Mouse (Mus musculus) lung, adult 2 months (tissue): ENCODE data around the gene Txlng. TPM values are rescaled to one million over a fixed set of nuclear protein-coding genes. Genes with fewer than 3 reads are reported as not detected.

Source experiments
- DNase-seq: peaks from one replicate; pipeline ENCODE4 v3.0.0; 2022
- H3K4me1 ChIP-seq: fragments of 200-500 bp; 2 replicates; pipeline ENCODE4 v1.6.1; 2011; ENCODE audit warnings: low read length; ENCODE audit not compliant: control insufficient read depth, insufficient read depth
- H3K4me3 ChIP-seq: fragments of 200-500 bp; replicated peaks from 2 replicates; pipeline ENCODE3; 2011; ENCODE audit warnings: low read depth, mild to moderate bottlenecking, control low read depth, low read length; ENCODE audit errors: extremely low read depth
- CTCF ChIP-seq: fragments of 200-500 bp; IDR thresholded peaks from 2 replicates; pipeline ENCODE4 v1.5.1; 2011; ENCODE audit warnings: mild to moderate bottlenecking, low read length, control low read depth; ENCODE audit not compliant: insufficient read depth
- POLR2A ChIP-seq: fragments of 200-500 bp; IDR thresholded peaks from 2 replicates; pipeline ENCODE4 v1.6.1; 2011; ENCODE audit warnings: low read depth, mild to moderate bottlenecking, control low read depth, low read length, borderline replicate concordance; ENCODE audit errors: extremely low read depth
- WGBS: fragments of 180-500 bp; shearing (Covaris S2); methylation state at CpG from one replicate; pipeline ENCODE4 v1.1.7; 2018; 5-methylcytosine and 5-hydroxymethylcytosine counted together
- polyA plus RNA-seq: library from polyadenylated mRNA; depleted of rRNA; stranded (reverse); fragments of >200 nt; gene quantifications from 2 replicates; pipeline ENCODE4 v1.2.3, GENCODE M21; 2012; rRNA removed

The Txlng gene
- polyA plus RNA-seq, 1 experiment, result 4.9 TPM

- DNase-seq, result peak; percentile 55
- 33% methylated on average over 25 of the region's 25 CpGs for WGBS
- TF ChIP-seq CTCF (peak; percentile 60), POLR2A (peak; percentile 48; the same call in 1 of the 2 replicates)
Observed at GRCm38 (mm10) chrX:162734997-162735929, 94.0 kb downstream of the Txlng start.

GRCm38 (mm10) chrX:162730031-162730430 is 99.2 kb downstream of the Txlng start:
- H3K4me1 ChIP-seq, result no peaks in the 10 kb centered on the region
- DNase-seq, result no peak
- 63% methylated on average over 4 of the region's 4 CpGs for whole genome bisulfite sequencing
- H3K4me3 ChIP-seq, result no peak overlapping the region
- TF ChIP-seq CTCF, result no peak
- TF ChIP-seq POLR2A, result no peak

More at GRCm38 (mm10) chrX:162734997-162735929, 94.0 kb downstream of the Txlng start:
- Histone ChIP-seq H3K4me1 (0 out of 2 replicates have a peak, but pooled peaks cover 2% of the 10 kb centered on the region), H3K4me3 (peak overlapping the region; percentile 71)

Other genes with a start within 250 kb of the Txlng start
- 4.7 and 7.7 TPM in 2 replicates for gene Reps2, start 185.8 kb downstream of the Txlng start, polyA plus RNA-seq
- 33.5 and 50.1 TPM in 2 replicates for gene Rbbp7, start 69.1 kb downstream of the Txlng start, polyA plus RNA-seq
- gene Syap1, start 59.0 kb upstream of the Txlng start, polyA plus RNA-seq, result 11.5 and 15.6 TPM in 2 replicates
- 9.0 and 12.2 TPM in 2 replicates for gene Ctps2, start 71.8 kb upstream of the Txlng start, polyA plus RNA-seq
- gene S100g, start 135.1 kb upstream of the Txlng start, polyA plus RNA-seq, result 27.9 and 38.2 TPM in 2 replicates